Mouse (Mus musculus): Measurements from ENCODE around the gene 1110032A03Rik. TPM values are rescaled to one million over a fixed set of nuclear protein-coding genes. Genes with fewer than 3 reads are reported as not detected.
A peak's percentile ranks its signal among the peaks of the same experiment; 100 is the strongest.

1110032A03Rik gene
- polyA plus RNA-seq, 1 experiment from 2014 or later, result 37.7 TPM

- Histone ChIP-seq H3K27me3 (ENCODE audit: control insufficient read depth, insufficient read depth, low read length) (no peaks in the 10 kb centered on the region), H3K27ac (ENCODE audit: low read depth, low read length) (no peak overlapping the region), H3K4me1 (ENCODE audit: control insufficient read depth, insufficient read depth, low read length) (no peaks in the 10 kb centered on the region), H3K36me3 (ENCODE audit: control insufficient read depth, insufficient read depth, low read length) (peaks cover 5% of the 10 kb centered on the region; the same call in 1 of the 2 replicates), H3K4me2 (no peak overlapping the region), H3K9ac (ENCODE audit: low read length) (no peak overlapping the region), H3K9me3 (ENCODE audit: control insufficient read depth, low read length) (no peaks in the 10 kb centered on the region), H3K4me3 (ENCODE audit: low read depth, low read length) (no peak overlapping the region)
- WGBS, result 91% methylated on average over 3 of the region's 3 CpGs
- DNase-seq (ENCODE audit: low spot score, missing footprints) (no peak), ATAC-seq (ENCODE audit: low FRiP score) (no peak)
These were observed 19.9 kb upstream of the 1110032A03Rik start for GRCm38 (mm10) chr9:50795266-50795665.

DNA sequence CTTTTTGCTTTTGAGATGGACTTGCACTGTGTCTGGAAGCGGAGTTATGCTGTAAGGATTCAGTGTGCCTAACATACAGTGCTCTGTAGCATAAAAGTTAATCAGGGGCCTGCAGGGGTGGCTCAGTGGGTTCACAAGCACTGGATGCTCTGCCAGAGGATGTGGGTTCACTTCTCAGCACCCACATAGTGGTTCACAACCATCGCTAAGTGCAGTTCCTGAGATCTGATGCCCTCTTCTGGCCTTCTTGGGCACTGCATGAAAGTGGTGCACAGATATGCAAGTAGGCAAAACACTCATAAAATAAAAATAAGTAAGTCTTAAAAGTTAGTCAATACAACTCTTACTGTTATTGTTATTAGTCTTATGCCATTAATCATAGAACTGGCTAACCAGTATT, 6.8 kb upstream of the 1110032A03Rik start:
- no peaks in the 10 kb centered on the region for H3K4me1 ChIP-seq (ENCODE audit: control insufficient read depth, insufficient read depth, low read length)
- ATAC-seq (ENCODE audit: low FRiP score) (no peak), DNase-seq (ENCODE audit: low spot score, missing footprints) (peak; percentile 86)
- no peak overlapping the region for H3K4me3 ChIP-seq (ENCODE audit: low read depth, low read length)
- 61% methylated on average over 2 of the region's 2 CpGs for WGBS
- H3K27ac ChIP-seq (ENCODE audit: low read depth, low read length), result no peak overlapping the region
- no peak overlapping the region for H3K4me2 ChIP-seq
- no peaks in the 10 kb centered on the region for H3K27me3 ChIP-seq (ENCODE audit: control insufficient read depth, insufficient read depth, low read length)
- H3K36me3 ChIP-seq (ENCODE audit: control insufficient read depth, insufficient read depth, low read length), result peaks cover 11% of the 10 kb centered on the region; the same call in 1 of the 2 replicates
- no peaks in the 10 kb centered on the region for H3K9me3 ChIP-seq (ENCODE audit: control insufficient read depth, low read length)
- no peak overlapping the region for H3K9ac ChIP-seq (ENCODE audit: low read length)

- no peak for DNase-seq (ENCODE audit: low spot score, missing footprints)
- Histone ChIP-seq H3K27ac (ENCODE audit: low read depth, low read length) (no peak overlapping the region), H3K9ac (ENCODE audit: low read length) (peak overlapping the region; percentile 91), H3K4me3 (ENCODE audit: low read depth, low read length) (peak overlapping the region; percentile 92), H3K9me3 (ENCODE audit: control insufficient read depth, low read length) (no peaks in the 10 kb centered on the region), H3K36me3 (ENCODE audit: control insufficient read depth, insufficient read depth, low read length) (peaks cover 3% of the 10 kb centered on the region; the same call in 1 of the 2 replicates), H3K4me1 (ENCODE audit: control insufficient read depth, insufficient read depth, low read length) (peaks cover 10% of the 10 kb centered on the region), H3K27me3 (ENCODE audit: control insufficient read depth, insufficient read depth, low read length) (no peaks in the 10 kb centered on the region), H3K4me2 (peak overlapping the region; percentile 85)
- ATAC-seq (ENCODE audit: low FRiP score), result no peak
- 74% methylated on average over 11 of the region's 11 CpGs for WGBS
These were observed 941 bp upstream of the 1110032A03Rik start for GRCm38 (mm10) chr9:50776162-50776760.

DNA sequence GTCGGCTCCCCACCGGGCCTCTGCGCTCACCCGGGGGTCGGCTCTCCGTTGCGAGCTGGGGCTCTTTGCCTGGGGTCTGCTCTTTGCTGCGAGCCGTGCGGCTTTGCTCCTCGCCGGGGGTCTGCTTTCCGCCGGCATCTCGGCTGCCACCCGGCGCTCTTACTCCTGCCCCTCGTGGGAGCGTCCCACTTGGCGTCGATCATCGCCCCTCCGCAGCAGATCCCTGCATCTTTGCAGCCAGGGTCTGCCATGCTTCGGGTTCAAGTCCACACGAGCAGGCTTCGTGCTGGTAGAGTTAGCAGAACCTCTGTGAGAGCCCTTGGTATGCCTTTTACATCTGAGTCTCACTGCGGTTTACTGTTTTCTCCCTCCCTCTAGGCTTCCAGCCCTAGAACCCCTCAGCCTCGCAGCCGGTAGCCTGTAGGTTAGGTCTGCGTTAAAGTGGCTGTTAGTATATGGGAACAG, 374 bp upstream of the 1110032A03Rik start:
- Histone ChIP-seq H3K4me1 (ENCODE audit: control insufficient read depth, insufficient read depth, low read length) (peaks cover 10% of the 10 kb centered on the region), H3K4me3 (ENCODE audit: low read depth, low read length) (peak overlapping the region; percentile 92), H3K36me3 (ENCODE audit: control insufficient read depth, insufficient read depth, low read length) (peaks cover 3% of the 10 kb centered on the region; the same call in 1 of the 2 replicates), H3K9ac (ENCODE audit: low read length) (peak overlapping the region; percentile 91), H3K27me3 (ENCODE audit: control insufficient read depth, insufficient read depth, low read length) (no peaks in the 10 kb centered on the region), H3K27ac (ENCODE audit: low read depth, low read length) (peak overlapping the region; percentile 55), H3K4me2 (peak overlapping the region; percentile 85), H3K9me3 (ENCODE audit: control insufficient read depth, low read length) (no peaks in the 10 kb centered on the region)
- WGBS, result under 1% methylated on average over 30 of the region's 30 CpGs
- DNase-seq (ENCODE audit: low spot score, missing footprints) (peak; percentile 95), ATAC-seq (ENCODE audit: low FRiP score) (peak; percentile 45)

DNA sequence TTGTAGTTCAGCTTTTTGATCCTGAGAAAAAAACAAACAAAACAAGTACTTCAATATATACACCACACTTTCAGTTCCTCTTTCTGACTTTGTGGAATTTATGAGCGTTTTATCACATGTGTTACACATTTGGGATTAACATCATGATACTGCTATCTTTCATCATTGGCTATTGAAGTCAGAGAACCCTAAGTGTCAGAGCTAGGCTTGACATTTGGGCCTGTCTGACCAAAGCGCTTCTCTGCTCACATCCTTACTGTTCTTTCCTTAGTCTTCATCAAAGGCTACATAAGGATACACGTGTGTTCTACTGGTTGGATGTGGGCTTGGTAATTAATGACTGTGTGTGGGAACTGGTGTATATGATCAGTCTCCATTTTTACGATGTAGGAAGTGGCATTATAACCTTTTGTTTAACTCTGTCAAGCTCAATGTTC, 1.3 kb downstream of the 1110032A03Rik start:
- H3K4me1 ChIP-seq (ENCODE audit: control insufficient read depth, insufficient read depth, low read length), result peaks cover 10% of the 10 kb centered on the region
- DNase-seq (ENCODE audit: low spot score, missing footprints), result no peak
- H3K36me3 ChIP-seq (ENCODE audit: control insufficient read depth, insufficient read depth, low read length), result no peaks in the 10 kb centered on the region
- 85% methylated on average over 4 of the region's 4 CpGs for WGBS
- no peak overlapping the region for H3K9ac ChIP-seq (ENCODE audit: low read length)
- H3K9me3 ChIP-seq (ENCODE audit: control insufficient read depth, low read length), result no peaks in the 10 kb centered on the region
- peak overlapping the region; percentile 85; the same call in 1 of the 2 replicates for H3K4me2 ChIP-seq
- no peaks in the 10 kb centered on the region for H3K27me3 ChIP-seq (ENCODE audit: control insufficient read depth, insufficient read depth, low read length)
- no peak for ATAC-seq (ENCODE audit: low FRiP score)
- H3K4me3 ChIP-seq (ENCODE audit: low read depth, low read length), result no peak overlapping the region
- no peak overlapping the region for H3K27ac ChIP-seq (ENCODE audit: low read depth, low read length)

DNA sequence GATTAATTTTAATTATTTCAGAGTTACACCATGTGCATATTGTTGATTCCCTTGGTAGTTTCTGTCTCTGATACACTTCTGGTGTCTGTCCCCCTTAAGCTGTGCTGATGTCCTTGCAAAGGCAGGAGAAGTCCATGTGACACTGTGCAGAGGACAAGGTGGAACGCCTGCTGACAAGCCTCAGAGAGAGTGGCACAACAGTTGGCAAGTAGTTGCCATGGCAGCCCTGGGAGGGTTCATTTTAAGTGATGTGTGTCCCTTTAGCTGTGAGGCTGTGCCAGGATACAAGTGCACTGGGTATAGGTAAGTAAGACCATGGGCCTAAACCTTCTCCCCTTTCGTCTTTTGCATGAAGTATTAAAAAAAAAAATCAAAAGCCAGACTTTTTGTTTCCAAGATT, 5.3 kb downstream of the 1110032A03Rik start:
- Histone ChIP-seq H3K36me3 (ENCODE audit: control insufficient read depth, insufficient read depth, low read length) (no peaks in the 10 kb centered on the region), H3K27me3 (ENCODE audit: control insufficient read depth, insufficient read depth, low read length) (no peaks in the 10 kb centered on the region), H3K9me3 (ENCODE audit: control insufficient read depth, low read length) (no peaks in the 10 kb centered on the region), H3K4me1 (ENCODE audit: control insufficient read depth, insufficient read depth, low read length) (peaks cover 6% of the 10 kb centered on the region), H3K4me2 (no peak overlapping the region), H3K4me3 (ENCODE audit: low read depth, low read length) (no peak overlapping the region), H3K27ac (ENCODE audit: low read depth, low read length) (no peak overlapping the region), H3K9ac (ENCODE audit: low read length) (no peak overlapping the region)
- no peak for ATAC-seq (ENCODE audit: low FRiP score)
- WGBS, result 87% methylated on average over 2 of the region's 2 CpGs
- no peak for DNase-seq (ENCODE audit: low spot score, missing footprints)

- Histone ChIP-seq H3K4me2 (peak within 1 kb of the TSS; percentile 78), H3K9ac (ENCODE audit: low read length) (peak within 1 kb of the TSS; percentile 78), H3K27ac (ENCODE audit: low read depth, low read length) (peak within 1 kb of the TSS; percentile 70), H3K27me3 (ENCODE audit: control insufficient read depth, insufficient read depth, low read length) (no peaks in the 10 kb centered on the region), H3K4me1 (ENCODE audit: control insufficient read depth, insufficient read depth, low read length) (peaks cover 4% of the 10 kb centered on the region), H3K9me3 (ENCODE audit: control insufficient read depth, low read length) (no peaks in the 10 kb centered on the region), H3K36me3 (ENCODE audit: control insufficient read depth, insufficient read depth, low read length) (no peaks in the 10 kb centered on the region), H3K4me3 (ENCODE audit: low read depth, low read length) (peak within 1 kb of the TSS; percentile 66)
- DNase-seq (ENCODE audit: low spot score, missing footprints) (peak; percentile 100), ATAC-seq (ENCODE audit: low FRiP score) (peak; percentile 98)
- 5% methylated on average over 59 of the region's 59 CpGs for WGBS
These were observed 7.0 kb downstream of the 1110032A03Rik start, which contains the start of gene Fdxacb1 for GRCm38 (mm10) chr9:50768107-50769002. Gene Fdxacb1 (plus strand): TSS chr9:50768236.

- ATAC-seq (ENCODE audit: low FRiP score) (no peak), DNase-seq (ENCODE audit: low spot score, missing footprints) (no peak)
- H3K4me2 ChIP-seq, result peak overlapping the region; percentile 78
- H3K9me3 ChIP-seq (ENCODE audit: control insufficient read depth, low read length), result no peaks in the 10 kb centered on the region
- H3K4me3 ChIP-seq (ENCODE audit: low read depth, low read length), result peak overlapping the region; percentile 66
- no peaks in the 10 kb centered on the region for H3K36me3 ChIP-seq (ENCODE audit: control insufficient read depth, insufficient read depth, low read length)
- H3K4me1 ChIP-seq (ENCODE audit: control insufficient read depth, insufficient read depth, low read length), result peaks cover 4% of the 10 kb centered on the region
- no peaks in the 10 kb centered on the region for H3K27me3 ChIP-seq (ENCODE audit: control insufficient read depth, insufficient read depth, low read length)
- H3K27ac ChIP-seq (ENCODE audit: low read depth, low read length), result peak overlapping the region; percentile 16; the same call in 1 of the 2 replicates
- 7% methylated on average over 17 of the region's 17 CpGs for WGBS
- H3K9ac ChIP-seq (ENCODE audit: low read length), result peak overlapping the region; percentile 78
These were observed 7.7 kb downstream of the 1110032A03Rik start for GRCm38 (mm10) chr9:50767531-50768106.
